Mouse (Mus musculus): Measurements from ENCODE around the gene Lyl1.
"Not testable (repeated sequence)": the region's sequence is repeated elsewhere in the genome, so short reads cannot be mapped to it uniquely, and the experiment has no call there.

Gene Lyl1

GRCm38 (mm10) chr8:84668081-84668480 is 33.2 kb upstream of the Lyl1 start:
- DNase-seq (ENCODE audit: inconsistent age in 2 of 2, low spot score in 1 of 2): no peak

GRCm38 (mm10) chr8:84668731-84669485 is 32.3 kb upstream of the Lyl1 start:
- DNase-seq (ENCODE audit: inconsistent age in 2 of 2, low spot score in 1 of 2): no peak

- DNase-seq (ENCODE audit: inconsistent age in 2 of 2, low spot score in 1 of 2): not testable (repeated sequence)
Observed at GRCm38 (mm10) chr8:84670295-84671006, 30.8 kb upstream of the Lyl1 start.

- no peak for DNase-seq (ENCODE audit: inconsistent age in 2 of 2, low spot score in 1 of 2)
Observed at GRCm38 (mm10) chr8:84677305-84677704, 24.0 kb upstream of the Lyl1 start.

DNA sequence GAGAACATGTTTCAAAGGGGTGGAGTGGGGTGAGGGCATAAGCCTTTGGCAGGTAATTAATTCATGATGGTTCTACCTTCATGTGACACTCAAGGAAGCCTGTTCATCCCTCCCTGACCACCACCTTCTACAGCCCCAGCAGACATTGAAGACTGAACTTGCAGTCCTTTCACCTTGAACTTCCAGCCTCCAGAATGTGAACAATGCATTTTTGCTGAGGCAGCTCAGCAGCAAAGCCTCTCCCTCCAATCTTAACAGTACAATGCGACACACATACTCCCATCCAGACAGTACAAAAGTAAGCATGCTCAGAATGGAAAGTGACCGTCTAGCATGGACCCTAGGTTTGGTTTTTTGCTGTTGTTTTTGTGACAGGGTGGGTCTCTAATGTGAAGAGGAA is 19.8 kb upstream of the Lyl1 start:
- DNase-seq (ENCODE audit: inconsistent age in 2 of 2, low spot score in 1 of 2): peak in 1 of 2 experiments; percentile 9

- peak in 1 of 2 experiments; percentile 57 for DNase-seq (ENCODE audit: inconsistent age in 2 of 2, low spot score in 1 of 2)
Observed at GRCm38 (mm10) chr8:84682257-84682656, 19.0 kb upstream of the Lyl1 start.

- peak in 1 of 2 experiments; percentile 6 for DNase-seq (ENCODE audit: inconsistent age in 2 of 2, low spot score in 1 of 2)
Observed at GRCm38 (mm10) chr8:84684537-84684936, 16.7 kb upstream of the Lyl1 start.

GRCm38 (mm10) chr8:84686191-84687002 is 14.9 kb upstream of the Lyl1 start, which contains the start of gene Trmt1:
Trmt1 (plus strand) TSS chr8:84686307.
- DNase-seq (ENCODE audit: inconsistent age in 2 of 2, low spot score in 1 of 2): peak; percentile 50 to 77

- peak in 1 of 2 experiments; percentile 28 for DNase-seq (ENCODE audit: inconsistent age in 2 of 2, low spot score in 1 of 2)
Observed at GRCm38 (mm10) chr8:84687003-84687704, 14.1 kb upstream of the Lyl1 start.

DNA sequence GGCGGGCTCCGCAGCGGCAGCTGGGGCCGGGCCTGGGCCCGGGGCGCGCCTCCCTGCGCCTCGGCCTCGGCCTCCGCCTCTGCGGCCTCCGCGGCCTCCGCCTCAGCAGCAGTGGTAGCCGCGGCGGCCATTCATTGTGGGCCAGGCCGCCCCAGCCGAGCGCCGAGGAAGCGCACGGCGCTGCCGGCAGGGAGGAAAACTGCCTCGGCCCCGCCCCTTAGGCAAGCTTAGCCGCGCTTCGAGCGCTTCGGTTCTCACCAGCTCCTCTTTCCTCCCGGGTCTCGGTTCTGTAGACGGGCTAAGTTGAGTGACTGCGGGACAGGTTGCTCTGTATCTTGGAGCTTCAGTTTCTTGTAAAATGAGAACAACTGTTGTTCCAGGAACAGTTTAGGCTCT is 13.6 kb upstream of the Lyl1 start, which contains the start of gene Nacc1:
Gene Nacc1, minus strand, starts transcription at position 158 of the 396 bp plus-strand sequence.
- DNase-seq (ENCODE audit: inconsistent age in 2 of 2, low spot score in 1 of 2): peak; percentile 91 to 96

DNA sequence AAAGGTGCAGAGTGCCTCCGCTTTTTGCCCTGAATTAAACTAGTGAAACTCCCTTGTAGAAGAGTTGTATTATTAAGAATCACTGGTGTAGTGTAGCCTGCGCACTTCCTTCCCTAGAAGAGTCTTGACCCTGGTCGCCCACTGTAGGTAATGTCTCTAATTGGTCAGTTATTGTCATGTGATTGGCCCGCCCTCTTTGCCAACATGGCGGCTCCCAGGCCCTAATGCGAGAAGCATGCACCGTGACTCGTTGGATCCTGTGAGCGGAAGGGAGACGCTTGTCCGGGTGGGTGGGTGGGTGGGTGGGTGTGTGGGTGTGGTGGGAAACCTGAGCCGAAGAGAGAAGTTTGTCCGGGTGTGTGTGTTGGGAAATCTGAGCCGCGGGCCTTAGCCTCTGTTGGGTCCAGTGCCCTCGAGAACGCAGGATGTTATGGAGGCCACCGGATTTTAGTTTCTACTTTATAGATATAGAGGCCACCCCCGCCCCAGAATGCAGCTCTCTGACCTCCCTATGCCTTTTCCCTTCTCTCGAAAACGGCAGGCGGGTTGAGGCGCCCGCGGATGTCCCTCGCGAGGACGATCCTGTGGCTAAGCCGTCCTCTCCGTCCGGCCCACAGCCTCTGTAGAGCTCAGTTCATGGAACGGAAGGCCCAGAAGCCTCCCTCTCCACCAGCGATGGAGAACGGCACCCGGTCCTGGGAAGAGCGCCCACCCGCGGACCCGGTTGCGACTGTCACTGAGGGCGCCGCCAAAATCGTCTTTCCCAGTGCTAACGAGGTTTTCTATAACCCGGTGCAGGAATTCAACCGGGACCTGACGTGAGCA is 12.0 kb upstream of the Lyl1 start:
- peak; percentile 91 to 97 for DNase-seq (ENCODE audit: inconsistent age in 2 of 2, low spot score in 1 of 2)

- DNase-seq (ENCODE audit: inconsistent age in 2 of 2, low spot score in 1 of 2): no peak
Observed at GRCm38 (mm10) chr8:84693332-84693731, 7.9 kb upstream of the Lyl1 start.

GRCm38 (mm10) chr8:84695140-84695539 is 6.1 kb upstream of the Lyl1 start:
- DNase-seq (ENCODE audit: inconsistent age in 2 of 2, low spot score in 1 of 2): no peak

GRCm38 (mm10) chr8:84697166-84698130 is 3.8 kb upstream of the Lyl1 start:
- no peak for DNase-seq (ENCODE audit: inconsistent age in 2 of 2, low spot score in 1 of 2)

GRCm38 (mm10) chr8:84698288-84698687 is 3.0 kb upstream of the Lyl1 start:
- no peak for DNase-seq (ENCODE audit: inconsistent age in 2 of 2, low spot score in 1 of 2)

DNA sequence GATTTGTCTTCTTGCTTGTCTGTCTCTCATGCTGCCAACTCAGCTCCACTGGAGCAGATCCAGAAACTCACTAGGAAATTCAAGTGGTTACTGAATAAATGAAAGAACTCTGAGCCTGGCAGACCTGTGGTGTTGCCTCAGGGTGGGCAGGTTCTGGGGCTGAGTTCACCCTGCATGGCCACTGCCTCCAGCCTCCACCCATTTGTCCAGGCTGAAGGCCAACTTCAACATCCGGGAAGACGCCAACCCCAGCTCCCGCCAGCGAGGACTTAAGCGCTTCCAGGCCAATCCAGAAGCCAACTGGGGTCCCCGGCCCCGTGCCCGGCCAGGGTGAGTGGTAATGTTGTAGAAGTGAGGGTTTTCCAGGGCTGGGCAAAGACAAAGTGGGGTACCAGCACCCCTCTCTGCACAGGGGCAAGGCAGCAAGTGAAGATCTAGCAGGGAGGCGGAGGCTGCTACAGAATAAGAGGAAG is 2.3 kb upstream of the Lyl1 start:
- peak in 1 of 2 experiments; percentile 80 for DNase-seq (ENCODE audit: inconsistent age in 2 of 2, low spot score in 1 of 2)

DNA sequence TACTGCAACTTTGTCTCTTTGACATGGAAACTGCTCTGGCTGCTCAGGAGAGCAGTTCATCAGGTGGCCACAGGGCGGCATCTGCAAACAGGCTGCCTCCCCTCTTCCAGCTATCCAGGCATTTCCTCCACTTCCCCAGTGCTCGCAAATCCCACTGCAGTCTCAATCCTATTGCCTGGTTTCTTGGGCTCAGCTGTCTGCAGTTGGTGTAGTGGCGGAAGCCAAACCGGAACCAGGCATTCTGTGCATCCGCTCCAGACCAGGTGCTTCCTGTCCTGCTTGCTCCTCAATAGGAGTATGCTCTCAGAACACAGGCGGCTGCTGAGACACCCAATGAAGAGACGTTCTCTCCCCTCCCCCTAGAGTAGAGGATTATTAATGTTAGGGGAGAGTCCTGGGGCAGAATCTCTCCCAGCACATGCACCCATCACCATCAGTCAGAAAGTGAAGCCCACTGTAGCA is 1.4 kb upstream of the Lyl1 start:
- peak; percentile 75 to 84 for DNase-seq (ENCODE audit: inconsistent age in 2 of 2, low spot score in 1 of 2)

DNA sequence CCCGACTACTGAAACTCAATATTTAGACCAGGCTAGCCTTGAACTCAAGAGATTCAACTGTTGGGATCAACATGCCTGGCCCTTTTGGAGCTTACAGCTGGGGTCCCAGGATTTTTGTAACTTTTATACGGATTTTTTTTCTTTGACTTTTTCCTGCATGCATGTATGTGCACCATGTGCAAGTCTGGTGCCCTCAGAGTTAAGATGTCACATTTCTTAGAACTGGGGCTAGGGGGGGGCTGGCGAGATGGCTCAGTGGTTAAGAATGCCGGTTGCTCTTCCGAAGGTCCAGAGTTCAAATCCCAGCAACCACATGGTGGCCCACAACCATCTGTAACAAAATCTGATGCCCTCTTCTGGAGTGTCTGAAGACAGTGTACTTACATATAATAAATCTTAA is 731 bp upstream of the Lyl1 start:
- DNase-seq (ENCODE audit: inconsistent age in 2 of 2, low spot score in 1 of 2): no peak
